Mouse (Mus musculus) small intestine, adult 2 months (tissue): ENCODE results near the gene Clec1a.

Source experiments
- CTCF ChIP-seq: fragments of 200-500 bp; IDR thresholded peaks from 2 replicates; pipeline ENCODE4 v1.5.1; 2012; ENCODE audit warnings: low read depth, mild to moderate bottlenecking, control low read depth, inconsistent platforms, low read length, moderate library complexity, mixed read lengths; ENCODE audit not compliant: insufficient replicate concordance, insufficient read length; ENCODE audit errors: extremely low read depth
- POLR2A ChIP-seq: fragments of 200-500 bp; IDR thresholded peaks from 2 replicates; pipeline ENCODE4 v1.6.1; 2012; ENCODE audit warnings: low read depth, mild to moderate bottlenecking, control low read depth, inconsistent platforms, low read length, moderate library complexity

DNA sequence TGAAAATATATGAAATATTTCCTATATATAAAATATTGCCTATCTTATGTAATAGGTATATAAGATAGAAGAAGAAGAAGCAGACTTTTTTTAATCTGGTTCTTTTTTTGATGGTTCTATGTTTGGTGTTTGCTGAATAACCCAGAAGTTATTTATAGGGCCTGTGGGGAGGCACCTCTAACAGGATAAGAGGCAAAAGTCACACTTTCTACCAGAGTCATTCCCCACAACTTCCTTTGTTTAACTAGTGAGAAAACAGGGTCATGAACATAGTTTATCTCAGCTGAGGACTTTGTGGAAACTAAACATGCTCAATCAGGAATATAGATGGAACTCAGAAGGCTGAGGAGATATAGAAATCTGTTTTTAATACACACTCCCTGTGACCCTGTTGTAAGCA lies 45.8 kb downstream of the Clec1a start:
- no peak for TF ChIP-seq POLR2A
- no peak for TF ChIP-seq CTCF
